Mouse (Mus musculus): ENCODE results near the gene Man2a2.

Man2a2 gene

DNA sequence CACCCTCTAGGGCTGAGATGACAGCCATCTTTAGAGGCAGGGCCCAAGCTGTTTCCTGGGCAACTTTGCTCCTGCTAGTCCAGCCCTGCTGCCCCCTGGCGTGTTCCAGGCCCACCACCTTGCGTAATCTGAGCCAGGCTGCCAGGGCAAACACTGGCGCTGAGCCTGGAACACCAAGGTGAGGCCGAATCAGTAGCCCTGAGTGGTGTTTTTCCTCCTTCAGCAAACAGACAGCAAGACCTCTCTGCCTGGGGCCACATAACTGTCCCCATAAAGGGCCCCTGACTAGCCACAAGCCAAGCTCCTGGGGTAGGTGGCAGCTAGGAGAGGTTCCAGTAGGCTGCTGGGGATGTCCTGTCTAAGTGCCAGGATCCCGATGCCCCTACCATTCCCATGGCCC, 28.9 kb upstream of the Man2a2 start:
- DNase-seq (ENCODE audit: low read depth, low spot score): peak; percentile 68

GRCm38 (mm10) chr7:80398654-80399444, 27.7 kb upstream of the Man2a2 start:
- DNase-seq (ENCODE audit: low read depth, low spot score): no peak

- DNase-seq (ENCODE audit: low read depth, low spot score): no peak
Measured at GRCm38 (mm10) chr7:80397986-80398385, 26.8 kb upstream of the Man2a2 start.

DNA sequence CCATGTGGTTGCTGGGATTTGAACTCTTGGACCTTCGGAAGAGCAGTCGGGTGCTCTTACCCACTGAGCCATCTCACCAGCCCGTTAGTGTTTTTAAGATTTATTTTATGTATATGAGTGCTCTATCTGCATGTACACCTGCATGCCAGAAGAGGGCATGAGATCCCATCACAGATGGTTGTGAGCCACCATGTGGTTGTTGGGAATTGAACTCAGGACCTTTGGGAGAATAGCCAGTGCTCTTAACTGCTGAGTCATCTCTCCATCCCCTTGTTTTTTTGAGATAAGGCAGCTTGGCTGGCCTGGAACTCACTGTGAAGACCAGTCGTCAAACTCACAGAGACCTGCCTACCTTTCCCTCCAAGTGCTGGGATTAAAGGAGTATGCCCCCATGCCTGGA, 25.3 kb upstream of the Man2a2 start:
- peak; percentile 56 for DNase-seq (ENCODE audit: low read depth, low spot score)

DNA sequence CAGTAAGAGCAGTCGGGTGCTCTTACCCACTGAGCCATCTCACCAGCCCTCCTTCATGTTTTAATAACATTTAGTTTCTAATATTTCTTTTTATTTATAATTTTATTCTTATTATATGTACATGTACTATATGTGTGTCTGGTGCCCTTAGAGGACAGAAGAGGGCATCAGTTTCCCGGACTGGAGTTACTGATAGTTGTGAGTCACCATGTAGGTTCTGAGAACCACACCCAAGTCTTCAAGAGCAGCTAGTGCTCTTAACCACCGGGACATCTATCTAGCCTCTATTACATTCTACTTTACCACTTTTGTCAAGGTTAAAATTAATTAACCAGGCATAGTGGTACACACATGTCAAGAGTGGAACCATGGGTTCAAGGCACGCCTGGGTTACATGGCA, 23.4 kb upstream of the Man2a2 start:
- DNase-seq (ENCODE audit: low read depth, low spot score): peak; percentile 62

DNA sequence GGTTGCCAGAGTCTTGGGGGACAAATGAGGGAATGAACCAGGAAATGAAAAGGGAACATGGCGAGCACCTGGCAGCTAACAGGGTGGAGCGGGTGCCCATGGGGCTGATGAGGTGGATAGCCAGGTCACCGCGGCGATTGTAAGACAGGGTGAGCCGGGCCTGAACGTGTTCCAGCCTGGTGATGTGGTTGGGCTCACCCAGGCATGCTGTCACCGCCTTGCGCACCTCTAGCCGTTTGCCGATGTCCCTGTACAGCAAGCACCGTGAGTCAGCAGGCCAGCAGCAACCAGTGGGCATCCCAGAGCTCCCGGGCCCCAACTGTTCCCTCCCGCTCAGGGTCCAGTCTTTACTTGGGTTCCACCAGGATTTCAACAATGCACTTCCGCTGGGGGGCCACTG, 20.9 kb upstream of the Man2a2 start:
- DNase-seq (ENCODE audit: low read depth, low spot score): no peak

GRCm38 (mm10) chr7:80387633-80388543, 16.7 kb upstream of the Man2a2 start, which contains the start of gene Fes:
Gene Fes (minus strand): TSS chr7:80387946.
- DNase-seq (ENCODE audit: low read depth, low spot score): no peak

GRCm38 (mm10) chr7:80387033-80387632, 16.0 kb upstream of the Man2a2 start:
- no peak for DNase-seq (ENCODE audit: low read depth, low spot score)

DNA sequence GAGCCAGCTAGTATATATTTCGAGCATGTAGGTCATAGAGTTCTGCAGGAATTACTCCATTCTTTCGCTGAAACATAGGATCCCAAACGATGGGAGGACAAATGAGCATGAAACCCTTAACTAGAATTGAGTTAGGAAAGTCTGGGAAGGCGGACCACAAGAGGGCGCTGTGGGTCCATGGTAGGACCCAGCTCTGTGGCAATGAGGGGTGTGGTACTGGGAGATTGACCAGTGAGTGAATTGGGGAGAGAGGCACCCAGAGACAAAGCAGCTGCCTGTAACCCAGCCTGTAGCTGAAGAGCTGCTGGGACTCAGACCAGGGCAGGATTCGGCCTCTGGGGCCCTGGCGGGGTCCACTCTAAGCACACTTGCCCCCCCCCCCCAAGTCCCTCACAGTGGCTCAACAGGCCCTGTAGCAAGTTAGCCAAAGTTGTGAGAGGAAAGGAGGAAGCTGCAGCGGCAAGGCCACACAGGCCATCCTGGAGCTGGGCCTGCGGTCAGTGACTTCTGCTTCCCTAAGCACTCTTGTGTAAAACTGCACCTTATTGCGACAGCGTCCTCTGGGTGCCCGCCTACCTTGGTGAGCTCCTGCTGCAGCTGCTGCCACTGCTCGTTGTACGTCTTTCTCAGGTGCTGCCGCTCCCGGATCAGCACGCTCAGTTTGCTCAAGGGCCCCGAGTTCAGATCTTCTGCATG, 15.2 kb upstream of the Man2a2 start:
- DNase-seq (ENCODE audit: low read depth, low spot score): peak; percentile 88

GRCm38 (mm10) chr7:80382919-80383318, 11.7 kb upstream of the Man2a2 start:
- DNase-seq (ENCODE audit: low read depth, low spot score): no peak

GRCm38 (mm10) chr7:80379531-80379930, 8.4 kb upstream of the Man2a2 start:
- DNase-seq (ENCODE audit: low read depth, low spot score): no peak

DNA sequence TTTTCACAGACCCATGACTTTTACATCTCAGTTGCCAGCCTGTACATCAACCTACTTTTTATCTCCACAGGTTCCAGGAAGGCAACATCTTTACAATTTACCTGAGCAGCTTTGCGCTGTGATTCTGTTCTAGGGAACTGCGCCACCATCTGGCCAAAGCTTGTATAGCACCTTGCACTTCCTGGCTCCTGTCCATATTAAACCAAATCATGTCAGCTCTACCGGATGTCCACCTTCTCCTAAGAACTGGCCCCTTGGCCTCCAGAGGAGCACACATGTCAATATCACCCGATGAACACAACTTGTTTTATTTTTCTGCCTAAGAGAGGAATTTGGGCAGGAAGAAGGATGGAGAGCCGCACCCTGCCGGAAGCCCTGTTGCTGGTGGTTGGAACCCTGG, 6.3 kb upstream of the Man2a2 start:
- DNase-seq (ENCODE audit: low read depth, low spot score): peak; percentile 53

- no peak for DNase-seq (ENCODE audit: low read depth, low spot score)
Measured at GRCm38 (mm10) chr7:80376192-80376591, 5.0 kb upstream of the Man2a2 start.

- peak; percentile 94 for DNase-seq (ENCODE audit: low read depth, low spot score)
Measured at GRCm38 (mm10) chr7:80375376-80376039, 4.3 kb upstream of the Man2a2 start.

- DNase-seq (ENCODE audit: low read depth, low spot score): no peak
Measured at GRCm38 (mm10) chr7:80374733-80375132, 3.6 kb upstream of the Man2a2 start.

- no peak for DNase-seq (ENCODE audit: low read depth, low spot score)
Measured at GRCm38 (mm10) chr7:80374280-80374679, 3.1 kb upstream of the Man2a2 start.

- DNase-seq (ENCODE audit: low read depth, low spot score): no peak
Measured at GRCm38 (mm10) chr7:80373850-80374249, 2.7 kb upstream of the Man2a2 start.

GRCm38 (mm10) chr7:80373352-80373751, 2.2 kb upstream of the Man2a2 start:
- no peak for DNase-seq (ENCODE audit: low read depth, low spot score)

DNA sequence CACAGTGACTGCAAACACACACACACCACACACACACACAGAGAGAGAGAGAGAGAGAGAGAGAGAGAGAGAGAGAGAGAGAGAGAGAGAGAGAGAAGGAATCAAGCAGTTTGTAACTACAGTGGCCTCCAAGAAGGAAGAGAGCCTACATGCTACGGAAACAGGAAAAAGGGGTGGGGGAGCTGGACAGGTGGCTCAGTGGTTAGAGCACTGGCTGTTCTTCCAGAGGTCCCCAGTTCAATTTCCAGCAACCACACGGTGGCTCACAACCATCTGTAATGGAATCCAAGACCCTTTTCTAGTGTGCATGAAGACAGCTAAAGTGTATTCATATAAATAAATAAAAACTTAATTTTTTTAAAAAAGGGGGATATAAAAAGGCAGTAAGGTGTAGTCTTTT, 1.5 kb upstream of the Man2a2 start:
- no peak for DNase-seq (ENCODE audit: low read depth, low spot score)

- no peak for DNase-seq (ENCODE audit: low read depth, low spot score)
Measured at GRCm38 (mm10) chr7:80372166-80372565, 991 bp upstream of the Man2a2 start.

DNA sequence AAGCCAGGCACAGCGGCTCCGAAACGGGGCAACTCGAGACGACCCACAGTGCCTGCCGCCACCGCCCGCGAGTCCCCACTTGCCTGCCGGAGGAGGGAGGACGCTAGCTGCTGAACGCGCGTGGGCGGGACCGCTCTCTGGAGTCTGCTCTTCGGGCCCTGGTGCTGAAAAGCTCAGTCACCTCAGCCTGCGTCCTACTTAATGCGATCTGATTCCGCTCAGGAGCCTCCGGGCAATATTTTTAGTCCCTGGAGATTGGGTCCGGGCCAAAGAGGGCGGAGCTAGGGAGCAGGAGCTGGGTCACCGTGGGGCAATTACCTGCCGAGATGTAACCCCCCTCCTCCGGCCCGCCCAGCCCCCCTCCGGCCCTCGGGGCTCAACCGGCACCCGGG, 530 bp downstream of the Man2a2 start:
- peak; percentile 77 for DNase-seq (ENCODE audit: low read depth, low spot score)

All from 3T3-L1 (cell line).